Mouse (Mus musculus): ENCODE data around the gene Spint2. TPM values are rescaled to one million over a fixed set of nuclear protein-coding genes. Genes with fewer than 3 reads are reported as not detected.
A peak's percentile ranks its signal among the peaks of the same experiment; 100 is the strongest.

The Spint2 gene
- polyA plus RNA-seq, 1 experiment from 2014 or later: 265 TPM

DNA sequence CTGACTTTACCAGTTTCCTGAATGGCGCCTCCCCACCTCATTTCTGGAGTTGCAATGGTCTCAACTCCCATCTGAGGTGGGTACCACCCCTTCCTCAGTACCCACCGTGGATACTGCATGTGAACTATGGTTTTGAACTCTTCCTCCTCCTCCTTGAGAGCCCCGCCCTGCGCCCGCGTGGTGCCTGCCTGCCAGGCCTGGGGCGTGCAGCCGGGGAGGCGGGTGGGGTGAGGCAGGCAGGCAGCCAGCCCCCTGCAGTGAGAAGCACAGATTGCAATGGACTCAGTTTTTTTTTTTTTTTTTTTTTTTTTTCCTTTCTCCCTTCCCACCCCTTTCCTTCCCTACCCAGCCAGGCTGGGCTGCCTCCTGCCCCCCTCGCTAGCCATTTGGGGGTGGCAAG is 35.3 kb upstream of the Spint2 start:
- Histone ChIP-seq H3K9me3 (ENCODE audit: low read depth, low read length) (no peaks in the 10 kb centered on the region), H3K27me3 (ENCODE audit: insufficient read depth, low read length) (no peaks in the 10 kb centered on the region), H3K4me3 (ENCODE audit: low read depth, low read length) (peak overlapping the region; percentile 17; the same call in 1 of the 2 replicates), H3K4me2 (peak overlapping the region; percentile 57), H3K36me3 (ENCODE audit: insufficient read depth) (0 out of 2 replicates have a peak, but pooled peaks cover 6% of the 10 kb centered on the region), H3K27ac (ENCODE audit: low read depth) (peak overlapping the region; percentile 95), H3K4me1 (ENCODE audit: insufficient read depth) (peaks cover 23% of the 10 kb centered on the region), H3K9ac (peak overlapping the region; percentile 27; the same call in 1 of the 2 replicates)
- DNase-seq: peak; percentile 80
- peak; percentile 24; the same call in 1 of the 2 replicates for TF ChIP-seq CTCF (IDR thresholded peaks at IDR 0.05; ENCODE audit: low read depth)
- peak; percentile 45 for ATAC-seq (ENCODE audit: insufficient read depth)
- 3% methylated on average over 9 of the region's 10 CpGs for WGBS

DNA sequence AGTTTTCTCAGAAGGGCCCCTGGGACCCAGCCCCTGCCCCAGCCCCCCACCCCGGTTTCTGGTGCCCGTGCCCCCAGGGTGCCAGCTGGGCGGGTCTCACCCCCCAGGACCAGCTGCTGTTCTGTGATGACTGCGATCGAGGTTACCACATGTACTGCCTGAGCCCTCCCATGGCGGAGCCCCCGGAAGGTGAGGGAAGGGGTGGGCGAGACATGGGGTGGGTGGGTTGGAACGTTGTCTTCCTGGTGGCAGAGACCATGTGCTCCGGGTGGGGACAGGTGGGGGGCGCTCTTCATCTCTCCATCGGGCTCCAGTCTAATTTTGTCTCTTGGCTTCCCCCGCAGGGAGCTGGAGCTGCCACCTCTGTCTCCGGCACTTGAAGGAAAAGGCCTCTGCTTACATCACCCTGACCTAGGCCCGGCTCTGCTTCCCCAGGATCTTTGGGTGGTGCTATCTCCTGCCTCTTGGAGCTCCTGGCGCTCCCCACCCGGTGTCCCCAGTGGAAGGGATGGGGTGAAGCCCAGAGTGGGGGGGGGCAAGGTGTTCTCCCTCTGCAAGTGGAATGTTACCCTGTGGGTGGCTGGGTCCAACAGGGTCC is 34.5 kb upstream of the Spint2 start:
- Histone ChIP-seq H3K4me1 (ENCODE audit: insufficient read depth) (peaks cover 23% of the 10 kb centered on the region), H3K27ac (ENCODE audit: low read depth) (peak overlapping the region; percentile 95), H3K9me3 (ENCODE audit: low read depth, low read length) (no peaks in the 10 kb centered on the region), H3K9ac (no peak overlapping the region), H3K27me3 (ENCODE audit: insufficient read depth, low read length) (no peaks in the 10 kb centered on the region), H3K4me3 (ENCODE audit: low read depth, low read length) (no peak overlapping the region), H3K4me2 (no peak overlapping the region; the same call in 1 of the 2 replicates), H3K36me3 (ENCODE audit: insufficient read depth) (0 out of 2 replicates have a peak, but pooled peaks cover 6% of the 10 kb centered on the region)
- no peak for ATAC-seq (ENCODE audit: insufficient read depth)
- 50% methylated on average over 17 of the region's 17 CpGs for WGBS
- TF ChIP-seq CTCF (IDR thresholded peaks at IDR 0.05; ENCODE audit: low read depth): no peak
- peak; percentile 28 for DNase-seq

DNA sequence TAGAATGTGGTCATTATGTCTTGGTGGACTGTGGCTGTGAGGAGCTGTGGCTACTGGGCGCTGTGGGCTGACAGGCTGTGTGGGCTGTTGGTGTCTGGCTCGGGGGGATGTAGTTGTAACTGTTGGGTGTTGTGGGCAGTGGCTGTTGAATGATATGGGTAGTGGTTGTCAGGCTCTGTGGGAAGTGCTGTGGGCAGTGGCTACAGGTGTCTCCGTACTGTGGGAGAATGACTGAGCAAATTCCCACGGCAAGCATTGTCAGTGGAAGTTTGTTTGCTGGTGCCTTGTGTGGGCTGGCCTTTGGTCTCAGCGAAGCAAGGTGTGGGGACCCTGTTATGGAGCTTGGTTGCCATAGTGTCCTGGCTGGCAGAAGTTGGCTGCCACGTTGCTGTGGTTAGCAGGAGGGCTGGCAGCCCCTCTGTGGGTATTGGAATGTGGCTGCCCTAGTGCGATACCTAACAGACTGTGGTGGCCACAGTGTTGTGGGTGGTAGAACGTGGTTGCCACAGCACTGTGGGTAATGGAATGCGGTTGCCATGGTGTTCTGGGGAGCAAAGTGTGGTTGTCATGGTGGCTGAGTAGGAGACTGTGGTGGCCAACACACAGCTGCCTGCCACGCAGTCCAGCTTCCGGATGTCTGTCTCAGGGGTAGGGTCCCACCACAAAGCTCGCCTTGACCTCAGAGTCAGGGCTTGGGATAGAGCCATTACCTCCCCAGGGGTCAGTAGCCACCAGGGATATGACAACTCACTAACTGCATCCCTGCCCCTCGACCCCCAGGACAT is 33.3 kb upstream of the Spint2 start:
- no peak overlapping the region for H3K4me2 ChIP-seq
- no peak overlapping the region for H3K4me3 ChIP-seq (ENCODE audit: low read depth, low read length)
- ATAC-seq (ENCODE audit: insufficient read depth) (no peak), DNase-seq (peak; percentile 38)
- 0 out of 2 replicates have a peak, but pooled peaks cover 4% of the 10 kb centered on the region for H3K36me3 ChIP-seq (ENCODE audit: insufficient read depth)
- TF ChIP-seq CTCF (IDR thresholded peaks at IDR 0.05; ENCODE audit: low read depth): no peak
- H3K27ac ChIP-seq (ENCODE audit: low read depth): no peak overlapping the region
- 67% methylated on average over 13 of the region's 13 CpGs for WGBS
- H3K9ac ChIP-seq: no peak overlapping the region
- H3K27me3 ChIP-seq (ENCODE audit: insufficient read depth, low read length): no peaks in the 10 kb centered on the region
- no peaks in the 10 kb centered on the region for H3K9me3 ChIP-seq (ENCODE audit: low read depth, low read length)
- peaks cover 23% of the 10 kb centered on the region for H3K4me1 ChIP-seq (ENCODE audit: insufficient read depth)

DNA sequence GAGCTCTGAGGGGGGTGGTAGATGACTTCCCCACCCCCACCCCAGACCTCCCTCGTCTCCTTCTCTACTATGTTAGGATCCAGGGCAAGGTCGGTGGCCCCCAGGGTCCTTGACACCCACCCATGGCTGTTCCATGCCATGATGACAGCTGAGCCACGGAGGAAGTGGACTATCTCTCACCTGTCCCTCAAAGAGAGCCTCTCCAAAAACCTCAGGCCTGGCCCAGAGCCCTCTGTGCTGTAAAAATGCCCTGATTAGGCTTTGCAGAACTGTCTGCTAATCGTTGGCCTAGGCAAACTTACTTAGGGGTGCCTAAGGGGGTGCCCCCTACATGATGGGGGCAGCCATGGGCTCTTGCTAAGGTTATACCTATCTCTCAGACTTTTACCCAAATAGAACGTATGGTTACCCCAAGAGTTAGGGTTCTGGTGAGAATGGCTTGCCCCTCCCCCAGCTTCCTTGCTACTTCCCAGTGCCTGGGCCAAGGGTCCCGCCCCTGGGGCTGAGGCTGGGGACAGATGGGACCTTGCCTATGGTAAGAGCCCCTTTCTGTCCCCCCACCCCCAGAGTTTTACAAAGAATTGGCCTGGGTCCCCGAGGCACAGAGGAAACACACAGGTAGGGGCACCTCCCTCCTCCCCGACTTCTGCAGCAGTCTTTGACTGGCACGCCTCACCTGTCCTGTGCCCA is 32.0 kb upstream of the Spint2 start:
- WGBS: 53% methylated on average over 9 of the region's 9 CpGs
- Histone ChIP-seq H3K4me2 (no peak overlapping the region), H3K36me3 (ENCODE audit: insufficient read depth) (0 out of 2 replicates have a peak, but pooled peaks cover 4% of the 10 kb centered on the region), H3K4me1 (ENCODE audit: insufficient read depth) (peaks cover 20% of the 10 kb centered on the region), H3K4me3 (ENCODE audit: low read depth, low read length) (no peak overlapping the region), H3K9me3 (ENCODE audit: low read depth, low read length) (no peaks in the 10 kb centered on the region), H3K27me3 (ENCODE audit: insufficient read depth, low read length) (no peaks in the 10 kb centered on the region), H3K9ac (no peak overlapping the region), H3K27ac (ENCODE audit: low read depth) (no peak overlapping the region)
- ATAC-seq (ENCODE audit: insufficient read depth) (no peak), DNase-seq (no peak)
- TF ChIP-seq CTCF (IDR thresholded peaks at IDR 0.05; ENCODE audit: low read depth): no peak

DNA sequence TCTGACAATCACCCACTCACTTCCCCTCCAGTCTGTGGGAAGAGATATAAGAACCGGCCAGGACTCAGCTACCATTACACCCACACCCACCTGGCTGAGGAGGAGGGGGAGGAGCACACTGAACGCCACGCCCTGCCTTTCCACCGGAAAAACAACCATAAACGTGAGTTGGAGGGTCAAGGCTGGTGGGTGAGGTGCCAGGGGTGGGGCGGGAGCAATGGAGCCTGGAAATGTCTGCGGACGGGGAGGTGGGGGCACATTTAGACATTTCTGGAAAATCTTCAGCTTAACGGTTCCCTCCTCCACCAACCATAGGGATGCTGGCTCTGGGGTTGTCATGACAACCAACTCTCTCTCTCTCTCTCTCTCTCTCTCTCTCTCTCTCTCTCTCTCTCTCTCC is 31.3 kb upstream of the Spint2 start:
- H3K9ac ChIP-seq: no peak overlapping the region
- H3K4me1 ChIP-seq (ENCODE audit: insufficient read depth): peaks cover 15% of the 10 kb centered on the region
- H3K4me2 ChIP-seq: no peak overlapping the region
- 51% methylated on average over 9 of the region's 9 CpGs for WGBS
- H3K9me3 ChIP-seq (ENCODE audit: low read depth, low read length): no peaks in the 10 kb centered on the region
- TF ChIP-seq CTCF (IDR thresholded peaks at IDR 0.05; ENCODE audit: low read depth): no peak
- no peak for ATAC-seq (ENCODE audit: insufficient read depth)
- H3K27ac ChIP-seq (ENCODE audit: low read depth): no peak overlapping the region
- H3K36me3 ChIP-seq (ENCODE audit: insufficient read depth): 0 out of 2 replicates have a peak, but pooled peaks cover 4% of the 10 kb centered on the region
- H3K27me3 ChIP-seq (ENCODE audit: insufficient read depth, low read length): no peaks in the 10 kb centered on the region
- no peak for DNase-seq
- no peak overlapping the region for H3K4me3 ChIP-seq (ENCODE audit: low read depth, low read length)

DNA sequence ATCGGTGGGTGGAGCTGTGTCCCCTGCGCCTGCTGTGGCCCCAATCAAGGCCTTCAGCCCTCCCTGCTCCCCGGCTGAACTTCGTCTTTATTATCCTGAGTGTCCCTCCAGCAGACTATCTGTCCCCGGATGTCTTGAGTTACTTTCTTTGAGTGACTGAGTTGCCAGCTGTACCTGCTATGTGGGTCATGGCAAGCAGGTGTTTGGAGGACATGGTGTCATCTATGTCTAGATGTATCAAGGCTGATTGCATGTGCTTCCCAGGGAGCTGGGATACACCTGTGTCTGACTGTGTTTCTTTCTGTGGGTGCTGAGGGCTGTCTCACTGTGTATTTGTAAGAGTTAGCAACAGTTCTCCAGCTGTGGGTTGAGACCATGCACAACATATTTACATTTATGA is 28.0 kb upstream of the Spint2 start:
- Histone ChIP-seq H3K4me1 (ENCODE audit: insufficient read depth) (peaks cover 21% of the 10 kb centered on the region), H3K4me2 (peak overlapping the region; percentile 98), H3K9me3 (ENCODE audit: low read depth, low read length) (no peaks in the 10 kb centered on the region), H3K4me3 (ENCODE audit: low read depth, low read length) (peak overlapping the region; percentile 49), H3K9ac (peak overlapping the region; percentile 64), H3K36me3 (ENCODE audit: insufficient read depth) (0 out of 2 replicates have a peak, but pooled peaks cover 4% of the 10 kb centered on the region), H3K27ac (ENCODE audit: low read depth) (no peak overlapping the region; the same call in 1 of the 2 replicates), H3K27me3 (ENCODE audit: insufficient read depth, low read length) (peaks cover 7% of the 10 kb centered on the region; the same call in 1 of the 2 replicates)
- no peak for TF ChIP-seq CTCF (IDR thresholded peaks at IDR 0.05; ENCODE audit: low read depth)
- DNase-seq (no peak), ATAC-seq (ENCODE audit: insufficient read depth) (no peak)
- WGBS: 4% methylated on average over 5 of the region's 5 CpGs
